Mouse (Mus musculus) mouse embryonic stem cell (cell line): ENCODE measurements at regions not wholly inside any gene's neighbourhood (a gene's known extent, or its start where the extent isn't known, plus 50 kb on each side); places are given as distances from the start of the nearest gene placed in this dataset.

Experiments
- in situ Hi-C, 2 experiments: fragments of 300-500 bp; cut with MboI; formaldehyde crosslinking; loops; 1 replicate in 1 of 2; 3 replicates in 1 of 2; pipeline ENCODE4 v1.14.3; 2019 to 2020; ENCODE audit warnings: low sequenced_read_pairs in 2 of 2, low pct_unique_long_range_greater_than_20kb in 1 of 2, mixed read lengths in 1 of 2; ENCODE audit not compliant: unreplicated experiment in 1 of 2

DNA sequence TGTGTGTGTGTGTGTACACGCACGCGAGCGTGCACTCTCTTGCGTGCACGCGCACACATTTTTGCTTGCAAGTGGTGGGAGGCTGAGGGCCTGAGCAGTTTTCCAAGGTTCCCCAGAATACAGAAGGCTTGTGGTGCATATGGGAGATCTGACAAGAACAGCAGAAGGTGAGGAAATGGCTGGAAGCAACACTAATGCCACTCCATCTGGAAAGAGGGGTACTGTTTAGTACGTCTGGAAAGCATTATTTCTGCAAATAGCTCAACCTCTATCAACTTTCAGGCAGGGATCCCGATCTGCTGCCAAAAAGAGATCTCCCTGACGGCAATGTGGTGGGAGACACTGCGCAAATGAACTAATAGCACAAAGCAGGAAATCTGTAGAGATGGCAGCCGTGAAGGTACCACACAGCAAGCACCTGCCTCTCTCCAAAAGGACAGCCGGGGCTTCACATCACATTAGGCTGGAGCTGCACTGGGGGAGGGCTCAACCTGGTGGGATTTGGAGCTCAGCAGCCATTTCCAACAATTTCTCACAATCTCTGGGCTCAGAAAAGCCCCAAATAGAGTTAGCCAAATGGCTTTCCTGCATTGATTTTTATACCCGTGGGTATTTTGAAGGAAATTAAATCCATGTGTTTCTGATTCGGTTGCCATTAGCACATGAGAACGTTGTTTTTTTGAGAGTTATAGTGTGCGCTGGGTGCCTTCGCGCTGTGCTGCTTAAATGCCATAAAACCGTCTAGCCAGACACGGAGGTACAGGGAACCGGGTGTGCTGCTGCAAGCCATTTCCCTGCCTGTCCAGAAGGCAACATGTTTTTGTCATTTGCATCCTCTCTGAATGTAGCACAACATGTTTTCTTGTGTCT lies 780.6 kb upstream of the Car8 start:
- in situ Hi-C loops, result no loop called here

DNA sequence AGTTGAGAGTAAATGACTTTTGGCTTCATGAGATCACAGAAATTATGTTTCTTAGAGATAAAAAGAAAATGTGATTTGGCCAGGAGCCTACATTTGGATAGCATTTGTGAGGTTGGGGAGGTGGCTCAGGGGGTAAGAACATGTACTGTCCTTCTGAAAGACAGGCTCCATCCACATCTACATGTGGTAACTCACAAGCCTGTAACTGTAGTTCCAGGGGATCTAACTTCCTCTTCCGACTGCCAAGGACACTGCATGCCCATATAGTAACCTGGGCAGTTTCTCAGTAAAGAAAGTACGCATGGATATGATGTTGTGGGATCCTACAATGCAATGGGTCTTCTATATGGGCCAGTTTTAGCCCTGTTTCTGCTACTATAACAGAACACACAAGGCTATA lies 779.4 kb upstream of the Car8 start:
- in situ Hi-C loops, result no loop called here

DNA sequence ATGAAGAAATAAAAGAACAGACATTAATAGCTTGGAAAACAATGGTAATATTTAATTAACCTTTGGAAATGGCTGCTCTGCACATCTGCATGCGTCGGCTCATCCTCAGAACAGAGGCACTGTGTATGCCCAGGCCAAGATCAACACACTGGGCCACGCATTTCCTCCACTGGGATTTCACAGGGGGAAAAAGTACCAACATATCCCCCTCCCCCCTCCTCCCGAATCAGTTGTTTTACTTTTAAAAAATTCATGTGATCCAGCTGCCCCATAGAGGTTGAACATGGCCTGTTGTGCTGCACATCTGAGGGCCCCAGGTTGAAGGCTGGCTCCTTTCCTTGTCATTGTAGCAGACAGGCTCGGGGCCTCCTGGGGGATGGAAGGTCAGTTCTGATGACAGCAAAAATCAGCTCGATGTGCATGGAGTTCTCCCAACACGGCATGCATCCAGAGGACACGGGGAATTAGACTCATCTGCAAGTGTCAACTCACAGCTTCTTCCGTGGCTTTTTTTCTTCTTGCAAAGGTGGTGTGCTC lies 777.7 kb upstream of the Car8 start:
- in situ Hi-C loops, result no loop called here

DNA sequence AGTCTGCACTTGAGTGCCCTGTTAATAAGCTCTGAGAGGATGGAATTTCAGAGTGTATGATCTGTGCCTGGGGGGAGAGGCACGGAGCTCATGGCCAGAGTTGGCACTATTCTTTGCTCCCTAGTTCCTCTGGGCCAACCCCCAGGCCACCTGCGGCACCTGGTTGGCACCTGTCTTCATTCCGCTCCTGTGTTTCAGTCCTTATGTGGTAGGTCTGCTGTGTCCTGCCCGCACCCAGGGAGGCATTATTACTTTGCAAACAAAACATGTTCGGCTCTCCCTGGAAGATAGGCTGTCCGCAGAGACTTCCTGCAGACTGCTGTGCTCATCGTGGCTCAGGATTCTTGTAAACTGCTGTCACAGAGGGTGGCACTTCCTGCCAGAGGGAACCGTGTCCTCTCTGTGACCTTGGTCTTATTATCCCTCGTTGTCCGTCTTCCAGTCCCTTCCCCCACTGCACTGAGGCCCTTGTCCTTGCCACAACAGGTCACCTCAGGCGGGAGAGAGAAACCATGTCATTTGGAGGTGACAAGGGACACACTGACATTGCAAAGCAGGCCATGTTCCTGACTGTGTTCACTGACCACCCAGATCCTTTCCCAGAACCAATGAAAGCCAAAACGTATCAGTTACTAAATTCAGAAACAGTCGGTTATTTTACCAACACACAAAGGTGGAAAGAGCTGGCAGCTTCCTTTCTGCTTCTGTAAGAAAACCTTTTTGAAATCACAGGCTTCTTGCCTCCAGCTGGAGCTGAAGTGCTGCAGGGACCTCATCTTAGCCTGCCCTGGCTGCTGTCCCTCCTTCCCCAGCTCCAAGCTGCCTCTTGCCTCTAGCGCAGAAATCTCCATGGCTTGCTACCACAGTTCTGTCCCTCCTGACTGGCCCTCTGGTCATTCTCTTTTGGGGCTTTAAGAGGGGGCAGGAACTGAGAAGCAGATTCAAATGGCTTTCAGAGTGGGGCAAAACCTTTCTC lies 777.0 kb upstream of the Car8 start:
- in situ Hi-C loops, result no loop called here

DNA sequence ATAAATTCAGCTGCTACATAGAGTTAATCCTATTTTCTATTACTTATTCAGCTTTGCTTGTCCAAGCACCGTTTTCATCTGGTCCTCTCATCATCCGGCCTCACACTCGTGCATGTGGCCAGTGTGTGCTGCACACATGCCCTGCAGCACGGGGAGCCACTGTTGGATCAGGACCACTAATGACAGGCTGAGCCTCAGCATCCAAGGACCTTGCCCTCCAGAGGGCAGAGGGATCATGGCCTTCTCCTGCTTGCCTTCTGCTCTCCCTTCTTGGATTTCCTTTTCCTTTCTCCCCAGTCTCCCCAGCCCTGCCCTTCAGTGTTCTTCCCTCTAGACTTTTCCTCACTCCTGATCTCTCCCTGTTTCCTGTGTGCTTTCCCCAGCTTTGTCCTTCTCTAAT lies 776.1 kb upstream of the Car8 start:
- in situ Hi-C loops, result no loop called here

DNA sequence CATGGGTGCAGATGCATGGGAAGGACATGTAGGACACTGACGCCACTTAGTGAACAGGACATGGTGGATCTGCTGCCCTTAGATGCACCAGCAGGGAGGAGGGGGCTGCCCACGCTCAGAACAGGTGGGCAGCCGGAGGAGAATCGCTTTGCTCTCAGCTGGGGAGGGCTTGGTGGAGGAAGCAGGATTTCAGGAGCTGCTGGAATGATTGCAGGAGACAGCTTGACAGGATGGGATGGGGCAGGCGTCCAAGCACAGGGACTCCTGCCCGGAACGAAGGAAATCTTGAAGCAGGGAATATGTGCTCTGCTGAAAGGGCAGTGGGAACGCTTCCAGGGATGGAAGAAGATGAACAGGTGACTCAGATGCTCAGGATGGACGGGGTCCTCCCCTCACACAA lies 773.9 kb upstream of the Car8 start:
- in situ Hi-C loops, result no loop called here

DNA sequence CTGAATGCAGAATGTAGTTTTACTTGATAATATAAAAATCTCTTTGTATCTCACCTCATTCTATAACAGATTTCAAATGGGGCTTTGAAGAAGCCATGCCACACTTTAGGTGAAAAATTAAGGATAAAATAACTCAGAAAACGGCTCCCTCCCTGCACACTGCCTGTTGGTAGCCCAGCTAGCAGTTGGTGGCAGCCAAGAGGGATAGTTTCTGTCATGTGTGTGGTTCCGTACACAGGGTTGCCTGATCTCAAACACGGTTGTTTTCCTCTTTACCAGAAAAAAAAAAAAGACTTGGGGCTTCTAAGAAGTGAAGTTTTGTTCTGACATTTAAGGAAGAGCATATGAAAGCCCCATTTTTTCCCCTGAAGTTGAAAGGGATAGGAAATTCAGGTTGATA lies 773.1 kb upstream of the Car8 start:
- in situ Hi-C loops, result no loop called here

DNA sequence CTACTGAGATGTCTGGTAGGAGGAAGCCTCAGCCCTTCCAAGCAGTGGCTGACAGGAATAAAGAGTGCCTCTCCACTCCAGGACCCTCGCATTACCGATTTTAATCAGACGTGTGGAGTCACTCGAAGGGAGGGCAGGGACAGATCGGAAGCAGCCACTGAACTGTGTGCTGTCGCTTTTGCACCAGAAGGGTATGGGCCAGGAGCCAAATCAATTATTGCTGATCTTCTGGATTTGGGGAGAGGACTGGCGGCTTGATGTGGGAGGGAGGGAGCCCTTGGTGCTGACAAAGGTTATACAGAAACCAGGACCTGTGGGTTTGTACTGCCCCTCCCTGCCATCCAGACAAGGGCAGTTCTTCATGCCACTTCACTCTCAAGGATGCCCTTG lies 772.3 kb upstream of the Car8 start:
- in situ Hi-C loops, result no loop called here

DNA sequence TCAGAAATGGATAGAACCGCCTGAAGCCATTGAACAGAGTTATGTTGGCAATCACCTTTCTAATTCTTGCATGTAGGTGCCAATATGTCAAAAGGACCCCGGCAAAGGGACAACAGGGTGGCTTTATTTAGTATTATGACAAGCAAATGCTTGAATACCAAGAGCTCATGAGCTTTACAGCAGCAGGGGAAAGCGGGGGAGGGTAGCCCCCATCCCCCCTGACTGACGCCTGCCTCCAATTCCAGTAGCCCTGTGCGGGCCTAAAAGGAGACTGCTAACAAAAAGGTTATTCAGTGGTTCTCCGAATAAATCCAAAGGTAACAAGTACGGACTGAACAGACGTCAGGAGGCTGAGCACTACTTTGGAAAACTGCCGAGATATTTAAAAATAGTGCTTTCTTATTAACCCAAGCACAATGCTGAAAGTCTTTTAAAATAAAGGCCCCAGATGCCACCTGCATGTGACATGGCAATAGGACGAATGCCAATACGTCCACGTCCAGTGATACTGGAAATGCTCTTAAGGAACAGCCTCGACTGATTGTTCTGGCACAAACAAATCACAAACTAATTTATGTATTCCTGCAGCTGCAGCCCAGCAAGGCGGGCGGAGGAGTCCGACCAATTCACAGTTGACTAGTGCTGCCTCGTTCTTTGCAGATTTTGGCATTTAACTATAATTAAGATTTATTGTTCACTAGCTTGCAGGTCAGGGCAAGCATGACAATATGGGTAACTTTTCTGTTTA lies 771.7 kb upstream of the Car8 start:
- in situ Hi-C loops, result no loop called here

DNA sequence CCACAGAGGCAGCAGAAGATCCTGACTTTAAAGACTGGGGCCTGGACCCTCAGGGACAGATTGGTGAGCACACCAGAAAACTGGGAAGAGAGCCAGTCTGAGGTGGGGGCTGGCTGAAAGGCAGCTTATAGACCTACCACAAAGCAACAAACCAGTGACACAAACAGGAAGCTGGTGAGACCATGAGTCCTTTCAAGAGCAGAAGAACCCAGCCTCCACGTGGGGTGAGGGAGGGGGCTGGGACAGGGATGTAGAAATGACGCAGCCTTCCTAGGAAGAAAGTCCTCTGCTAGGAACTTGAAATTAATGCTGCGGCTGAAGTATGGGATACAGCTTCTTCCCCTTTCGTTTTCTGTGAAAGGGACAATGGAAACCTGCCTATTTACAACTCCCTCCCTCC lies 770.8 kb upstream of the Car8 start:
- in situ Hi-C loops, result no loop called here

DNA sequence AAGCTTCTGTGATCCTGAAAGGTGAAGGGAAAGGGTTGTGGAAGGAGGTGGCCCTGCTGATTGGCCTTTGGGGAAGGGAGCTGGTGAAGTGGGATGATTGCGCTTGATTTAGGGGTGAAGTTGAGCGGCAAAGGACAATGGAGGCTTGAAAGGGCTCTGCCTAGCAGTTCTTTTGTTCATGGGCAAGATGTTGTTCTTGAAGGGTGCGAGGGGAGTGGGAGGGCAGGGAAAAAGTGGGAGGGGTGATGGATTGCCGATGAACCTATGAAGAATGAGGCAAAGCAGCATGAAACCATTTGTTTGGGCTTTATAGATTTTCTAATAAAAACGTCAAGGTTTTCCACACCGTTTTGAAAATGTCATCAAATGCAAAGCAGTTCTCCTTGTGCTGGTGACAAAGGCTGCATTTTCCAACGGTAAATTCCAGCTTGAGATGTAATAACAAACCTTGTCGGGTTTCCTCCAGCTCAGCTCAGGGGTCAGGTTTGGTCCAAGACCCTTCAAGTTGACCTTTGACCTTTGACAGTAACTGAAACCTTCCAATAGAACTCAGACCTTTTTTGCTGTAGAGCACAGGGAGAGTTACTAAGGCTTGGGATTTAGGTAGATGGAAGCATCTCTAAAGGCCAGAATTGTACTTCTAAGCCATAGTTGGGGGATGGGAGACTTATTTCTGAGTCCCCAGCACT lies 767.2 kb upstream of the Car8 start:
- in situ Hi-C loops, result no loop called here

DNA sequence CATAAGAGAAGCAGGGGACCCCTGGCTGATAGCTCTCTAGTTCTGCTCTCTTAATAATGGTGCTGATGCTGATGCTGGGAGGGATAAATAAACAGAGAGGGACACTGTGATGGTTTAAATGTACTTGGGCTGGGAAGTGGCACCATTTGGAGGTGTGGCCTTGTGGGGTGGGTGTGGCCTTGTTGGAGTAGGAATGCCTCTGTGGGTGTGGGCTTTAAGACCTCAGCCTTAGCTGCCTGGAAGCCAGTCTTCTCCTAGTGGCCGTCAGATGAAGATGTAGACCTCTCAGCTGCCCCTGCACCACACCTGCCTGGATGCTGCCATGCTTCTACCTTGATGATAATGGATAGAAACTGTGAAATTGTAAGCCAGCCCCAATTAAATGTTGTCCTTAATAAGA lies 765.0 kb upstream of the Car8 start:
- in situ Hi-C loops, result no loop called here

DNA sequence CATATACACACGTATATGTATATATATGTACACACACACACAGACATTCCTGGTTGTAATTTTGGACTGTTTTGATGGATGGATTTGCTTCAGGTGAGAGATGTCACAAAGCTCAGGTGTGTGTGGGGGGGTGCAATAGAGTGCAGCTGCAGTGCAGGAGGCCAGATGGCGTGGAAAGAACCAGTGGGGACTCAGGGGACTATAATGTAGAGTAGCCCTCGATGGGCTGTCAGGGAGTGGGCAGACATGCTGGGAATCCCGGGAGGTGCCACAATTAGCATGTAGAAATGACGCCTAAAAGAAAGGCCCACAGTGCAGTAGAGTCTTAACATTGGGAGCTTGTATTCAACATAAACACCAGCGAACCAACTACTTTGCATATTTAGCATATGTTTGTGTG lies 763.5 kb upstream of the Car8 start:
- in situ Hi-C loops, result no loop called here

DNA sequence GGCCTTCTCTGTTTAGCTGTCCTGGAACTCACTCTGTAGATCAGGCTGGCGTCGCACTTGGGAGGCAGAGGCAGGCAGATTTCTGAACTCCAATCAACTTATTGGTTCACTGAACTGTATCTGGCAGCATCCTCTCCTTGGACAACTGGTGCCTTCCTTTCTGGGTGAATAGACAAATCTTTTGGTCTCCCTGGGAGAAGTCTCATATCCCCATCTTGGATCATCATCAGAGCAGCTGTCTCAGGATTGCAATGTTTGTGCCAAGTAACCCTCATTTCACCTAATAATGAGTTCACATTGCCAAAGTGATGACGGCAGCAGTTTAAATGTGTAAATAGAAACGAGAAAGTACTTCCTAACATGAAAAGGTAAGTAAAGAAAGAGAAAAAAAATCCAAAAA lies 759.8 kb upstream of the Car8 start:
- in situ Hi-C loops, result no loop called here

DNA sequence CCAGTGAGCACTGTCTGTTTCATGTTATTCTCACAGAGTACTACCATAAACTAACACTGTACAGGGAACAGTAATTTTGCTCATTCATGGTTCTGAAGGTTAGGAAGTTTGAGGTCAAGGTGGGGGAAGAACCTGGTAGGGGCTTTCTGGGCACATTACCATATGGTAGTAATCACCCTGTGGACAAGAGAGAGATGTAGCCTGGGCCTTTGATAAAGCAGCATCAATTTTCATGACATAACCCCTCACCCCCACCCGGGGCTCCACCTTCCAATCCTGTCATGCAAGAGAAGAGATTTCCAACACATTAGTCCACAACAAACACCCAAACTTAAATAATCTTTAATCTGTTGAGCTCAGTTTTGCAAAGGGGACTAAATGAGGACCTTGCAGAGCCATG lies 753.3 kb upstream of the Car8 start:
- in situ Hi-C loops, result no loop called here

DNA sequence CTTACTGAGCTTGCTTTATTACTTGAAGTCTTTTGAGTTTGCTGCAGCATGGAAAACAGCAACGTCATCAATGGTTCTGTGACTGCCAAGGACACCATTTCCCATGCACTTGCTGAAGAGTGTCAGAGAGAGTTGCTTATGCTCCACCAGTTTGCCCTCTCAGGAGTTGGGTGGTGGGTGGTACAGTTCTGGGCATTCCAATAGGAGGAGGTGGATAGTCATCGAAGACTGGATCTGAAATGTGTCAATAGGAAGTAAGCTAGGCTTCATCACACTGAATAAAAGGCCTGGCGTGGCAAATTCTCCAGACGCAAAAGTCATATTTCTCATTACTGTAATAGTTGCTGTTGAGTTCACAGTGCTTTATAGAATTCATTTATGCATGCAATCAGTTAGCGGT lies 751.7 kb upstream of the Car8 start:
- in situ Hi-C loops, result no loop called here

DNA sequence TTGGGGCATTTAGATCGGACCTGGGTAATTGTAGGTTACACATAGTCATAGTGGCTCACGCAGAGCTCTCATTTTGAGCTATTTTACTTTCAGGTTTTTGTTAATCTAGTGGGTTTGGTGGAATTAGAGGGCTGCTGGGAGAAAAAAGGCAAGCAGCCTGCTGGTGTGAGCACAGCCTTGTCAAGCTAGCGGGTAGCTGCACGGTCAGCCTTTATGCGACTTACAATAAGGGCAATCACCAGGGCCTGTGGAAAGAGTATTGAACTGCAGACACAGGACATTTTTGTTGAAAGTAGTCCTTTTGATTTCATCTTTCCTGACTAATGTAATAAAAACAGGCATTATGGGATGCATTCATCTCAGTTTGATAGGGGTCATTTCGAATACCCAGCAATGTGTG lies 750.8 kb upstream of the Car8 start:
- in situ Hi-C loops, result no loop called here

DNA sequence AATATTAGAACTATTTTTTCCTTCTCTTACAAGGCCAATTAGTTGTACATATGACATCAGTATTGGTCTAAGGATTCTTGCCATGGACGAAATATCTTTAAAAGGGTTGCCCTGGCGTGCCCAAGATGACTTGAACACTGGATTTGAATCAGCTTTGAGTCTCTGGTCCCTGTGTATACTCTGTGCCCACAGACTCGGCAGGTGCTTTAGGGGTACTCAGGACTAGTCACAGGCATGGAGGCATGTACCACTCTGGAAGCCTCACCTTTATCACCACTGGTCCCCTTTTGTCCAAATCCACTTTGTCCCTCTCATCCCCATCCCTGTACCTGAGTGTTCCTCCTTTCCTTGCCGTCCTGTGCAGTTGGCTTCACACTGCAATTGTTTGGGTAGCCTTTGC lies 750.3 kb upstream of the Car8 start:
- in situ Hi-C loops, result no loop called here
